Mouse (Mus musculus): ENCODE results near the gene Rps19bp1. TPM values are rescaled to one million over a fixed set of nuclear protein-coding genes. Genes with fewer than 3 reads are reported as not detected.

The Rps19bp1 gene
- polyA plus RNA-seq, 1 experiment from 2014 or later, result 57.3 TPM

GRCm38 (mm10) chr15:80255646-80256121, 8.4 kb downstream of the Rps19bp1 start:
- H3K36me3 ChIP-seq, result peaks cover 65% of the 10 kb centered on the region
- peaks cover 52% of the 10 kb centered on the region for H3K4me1 ChIP-seq
- peak overlapping the region; percentile 88 for H3K4me2 ChIP-seq
- H3K9me3 ChIP-seq (replicated peaks), result no peaks in the 10 kb centered on the region
- H3K27ac ChIP-seq, result peak overlapping the region; percentile 98
- H3K9ac ChIP-seq, result peak overlapping the region; percentile 100
- under 1% methylated on average over 51 of the region's 51 CpGs for WGBS
- no peaks in the 10 kb centered on the region for H3K27me3 ChIP-seq
- H3K4me3 ChIP-seq (replicated peaks), result peak overlapping the region; percentile 96
- peak; percentile 47 for ATAC-seq (replicated peaks; ENCODE audit: low FRiP score)

GRCm38 (mm10) chr15:80254847-80255645, 9.1 kb downstream of the Rps19bp1 start, which contains the start of gene Atf4:
TSS of gene Atf4 (plus strand) at chr15:80255184.
- H3K9ac ChIP-seq, result peak within 1 kb of the TSS; percentile 100
- peak within 1 kb of the TSS; percentile 88 for H3K4me2 ChIP-seq
- peaks cover 65% of the 10 kb centered on the region for H3K36me3 ChIP-seq
- H3K9me3 ChIP-seq (replicated peaks), result no peaks in the 10 kb centered on the region
- peaks cover 52% of the 10 kb centered on the region for H3K4me1 ChIP-seq
- peak within 1 kb of the TSS; percentile 98 for H3K27ac ChIP-seq
- no peaks in the 10 kb centered on the region for H3K27me3 ChIP-seq
- under 1% methylated on average over 62 of the region's 62 CpGs for WGBS
- H3K4me3 ChIP-seq (replicated peaks), result peak within 1 kb of the TSS; percentile 96
- ATAC-seq (replicated peaks; ENCODE audit: low FRiP score), result peak; percentile 94

- H3K4me1 ChIP-seq, result peaks cover 48% of the 10 kb centered on the region
These were observed 9.9 kb downstream of the Rps19bp1 start for GRCm38 (mm10) chr15:80254207-80254606.

GRCm38 (mm10) chr15:80253530-80253929, 10.6 kb downstream of the Rps19bp1 start:
- 16% methylated on average over 2 of the region's 2 CpGs for WGBS
- no peaks in the 10 kb centered on the region for H3K27me3 ChIP-seq
- 0 out of 2 replicates have a peak overlapping the region, but pooled peaks have one; percentile 57 for H3K9ac ChIP-seq
- peaks cover 43% of the 10 kb centered on the region for H3K4me1 ChIP-seq
- H3K27ac ChIP-seq, result peak overlapping the region; percentile 98
- no peak overlapping the region for H3K4me3 ChIP-seq (replicated peaks)
- ATAC-seq (replicated peaks; ENCODE audit: low FRiP score), result no peak
- no peaks in the 10 kb centered on the region for H3K9me3 ChIP-seq (replicated peaks)
- H3K4me2 ChIP-seq, result peak overlapping the region; percentile 88
- H3K36me3 ChIP-seq, result peaks cover 65% of the 10 kb centered on the region

More at GRCm38 (mm10) chr15:80254207-80254606, 9.9 kb downstream of the Rps19bp1 start:
- H3K36me3 ChIP-seq, result peaks cover 65% of the 10 kb centered on the region
- peak overlapping the region; percentile 57 for H3K9ac ChIP-seq
- WGBS, result 31% methylated on average over 6 of the region's 6 CpGs
- H3K4me3 ChIP-seq (replicated peaks), result peak overlapping the region; percentile 96
- no peaks in the 10 kb centered on the region for H3K9me3 ChIP-seq (replicated peaks)
- ATAC-seq (replicated peaks; ENCODE audit: low FRiP score), result no peak
- no peaks in the 10 kb centered on the region for H3K27me3 ChIP-seq
- H3K4me2 ChIP-seq, result peak overlapping the region; percentile 88
- H3K27ac ChIP-seq, result peak overlapping the region; percentile 98

- no peak overlapping the region for H3K4me2 ChIP-seq
- H3K27ac ChIP-seq, result no peak overlapping the region
- no peak for ATAC-seq (replicated peaks; ENCODE audit: low FRiP score)
- no peaks in the 10 kb centered on the region for H3K27me3 ChIP-seq
- H3K4me3 ChIP-seq (replicated peaks), result no peak overlapping the region
- H3K9ac ChIP-seq, result no peak overlapping the region
- peaks cover 67% of the 10 kb centered on the region for H3K36me3 ChIP-seq
- peaks cover 21% of the 10 kb centered on the region for H3K4me1 ChIP-seq
- no peaks in the 10 kb centered on the region for H3K9me3 ChIP-seq (replicated peaks)
- 94% methylated on average over 6 of the region's 6 CpGs for WGBS
These were observed 13.5 kb downstream of the Rps19bp1 start for GRCm38 (mm10) chr15:80250586-80250985.

- Histone ChIP-seq H3K27me3 (no peaks in the 10 kb centered on the region), H3K27ac (no peak overlapping the region), H3K4me3 (replicated peaks) (no peak overlapping the region), H3K9me3 (replicated peaks) (no peaks in the 10 kb centered on the region), H3K4me1 (peaks cover 21% of the 10 kb centered on the region), H3K4me2 (no peak overlapping the region), H3K36me3 (peaks cover 74% of the 10 kb centered on the region), H3K9ac (no peak overlapping the region)
- WGBS, result 95% methylated on average over 10 of the region's 10 CpGs
- ATAC-seq (replicated peaks; ENCODE audit: low FRiP score), result no peak
These were observed 14.4 kb downstream of the Rps19bp1 start for GRCm38 (mm10) chr15:80249672-80250071.

GRCm38 (mm10) chr15:80248596-80248995, 15.5 kb downstream of the Rps19bp1 start:
- Histone ChIP-seq H3K4me2 (no peak overlapping the region), H3K4me1 (peaks cover 11% of the 10 kb centered on the region), H3K27me3 (no peaks in the 10 kb centered on the region), H3K36me3 (peaks cover 85% of the 10 kb centered on the region), H3K27ac (no peak overlapping the region), H3K9me3 (replicated peaks) (no peaks in the 10 kb centered on the region), H3K9ac (no peak overlapping the region), H3K4me3 (replicated peaks) (no peak overlapping the region)
- WGBS, result 97% methylated on average over 1 of the region's 1 CpGs
- no peak for ATAC-seq (replicated peaks; ENCODE audit: low FRiP score)

- ATAC-seq (replicated peaks; ENCODE audit: low FRiP score), result no peak
These were observed 16.0 kb downstream of the Rps19bp1 start for GRCm38 (mm10) chr15:80248135-80248534.

GRCm38 (mm10) chr15:80235535-80235934, 28.6 kb downstream of the Rps19bp1 start, which contains the start of gene AC140267.1:
TSS of gene AC140267.1 (plus strand) at chr15:80235835.
- ATAC-seq (replicated peaks; ENCODE audit: low FRiP score), result no peak
- Histone ChIP-seq H3K36me3 (peaks cover 43% of the 10 kb centered on the region), H3K4me2 (peak within 1 kb of the TSS; percentile 75), H3K9me3 (replicated peaks) (no peaks in the 10 kb centered on the region), H3K27ac (peak within 1 kb of the TSS; percentile 93), H3K9ac (peak within 1 kb of the TSS; percentile 81), H3K4me1 (peaks cover 20% of the 10 kb centered on the region), H3K4me3 (replicated peaks) (peak within 1 kb of the TSS; percentile 98), H3K27me3 (no peaks in the 10 kb centered on the region)
- WGBS, result 95% methylated on average over 9 of the region's 9 CpGs

More at GRCm38 (mm10) chr15:80248135-80248534, 16.0 kb downstream of the Rps19bp1 start:
- Histone ChIP-seq H3K36me3 (peaks cover 90% of the 10 kb centered on the region), H3K4me3 (replicated peaks) (no peak overlapping the region), H3K4me1 (peaks cover 6% of the 10 kb centered on the region), H3K9ac (no peak overlapping the region), H3K4me2 (no peak overlapping the region), H3K27me3 (no peaks in the 10 kb centered on the region), H3K9me3 (replicated peaks) (no peaks in the 10 kb centered on the region), H3K27ac (no peak overlapping the region)
- 93% methylated on average over 12 of the region's 12 CpGs for WGBS

- H3K4me3 ChIP-seq (replicated peaks), result peak within 1 kb of the TSS; percentile 98
- WGBS, result under 1% methylated on average over 67 of the region's 67 CpGs
- peak within 1 kb of the TSS; percentile 81 for H3K9ac ChIP-seq
- peak; percentile 97 for ATAC-seq (replicated peaks; ENCODE audit: low FRiP score)
- no peaks in the 10 kb centered on the region for H3K27me3 ChIP-seq
- peak within 1 kb of the TSS; percentile 93 for H3K27ac ChIP-seq
- H3K4me1 ChIP-seq, result peaks cover 20% of the 10 kb centered on the region
- H3K4me2 ChIP-seq, result peak within 1 kb of the TSS; percentile 75
- no peaks in the 10 kb centered on the region for H3K9me3 ChIP-seq (replicated peaks)
- peaks cover 34% of the 10 kb centered on the region for H3K36me3 ChIP-seq
These were observed 30.2 kb downstream of the Rps19bp1 start, which contains the start of gene Mief1 for GRCm38 (mm10) chr15:80233733-80234509. TSS of gene Mief1 (plus strand) at chr15:80234018.

- Histone ChIP-seq H3K27ac (peak overlapping the region; percentile 93), H3K4me3 (replicated peaks) (peak overlapping the region; percentile 98), H3K27me3 (no peaks in the 10 kb centered on the region), H3K4me2 (peak overlapping the region; percentile 75), H3K9me3 (replicated peaks) (no peaks in the 10 kb centered on the region), H3K36me3 (peaks cover 25% of the 10 kb centered on the region), H3K4me1 (peaks cover 20% of the 10 kb centered on the region), H3K9ac (peak overlapping the region; percentile 29; the same call in 1 of the 2 replicates)
- 44% methylated on average over 4 of the region's 4 CpGs for WGBS
- ATAC-seq (replicated peaks; ENCODE audit: low FRiP score), result peak; percentile 11; the same call in 1 of the 2 replicates
These were observed 31.1 kb downstream of the Rps19bp1 start for GRCm38 (mm10) chr15:80233053-80233452.

All from kidney, embryonic 15.5 days (tissue).